Mouse (Mus musculus) embryonic facial prominence, embryonic 11.5 days (tissue): ENCODE data around the gene Grb2. TPM values are rescaled to one million over a fixed set of nuclear protein-coding genes. Genes with fewer than 3 reads are reported as not detected.

ENCODE experiments used
- ATAC-seq: fragments of 200-750 bp; cut with Nextera tagmentation; replicated peaks from 2 replicates; pipeline ENCODE4 v1.8.0; 2017; ENCODE audit warnings: low read depth; ENCODE audit not compliant: insufficient number of reproducible peaks, low FRiP score, low TSS enrichment
- DNase-seq: peaks from one replicate; pipeline ENCODE4 v3.0.0-alpha.2; 2015; ENCODE audit warnings: low spot score
- H3K27ac ChIP-seq: fragments of 300-500 bp; sonication (generic); replicated peaks from 2 replicates; pipeline ENCODE4 v1.5.1; 2014; ENCODE audit warnings: mild to moderate bottlenecking, low read depth, low read length, control low read depth
- H3K27me3 ChIP-seq: fragments of 300-500 bp; sonication (generic); 2 replicates; pipeline ENCODE4 v1.6.1; 2014; ENCODE audit warnings: mild to moderate bottlenecking, low read length, moderate library complexity, mixed read lengths; ENCODE audit not compliant: control insufficient read depth, insufficient read depth
- H3K36me3 ChIP-seq: fragments of 300-500 bp; sonication (generic); replicated peaks from 2 replicates; pipeline ENCODE4 v1.6.1; 2014; ENCODE audit warnings: low read depth, mild to moderate bottlenecking, low read length, moderate library complexity, mixed read lengths; ENCODE audit not compliant: control insufficient read depth, insufficient read depth
- H3K4me1 ChIP-seq: fragments of 300-500 bp; sonication (generic); 2 replicates; pipeline ENCODE4 v1.6.1; 2014; ENCODE audit warnings: low read length, mixed read lengths; ENCODE audit not compliant: control insufficient read depth, insufficient read depth
- H3K4me2 ChIP-seq: fragments of 300-500 bp; sonication (generic); 2 replicates; pipeline ENCODE4 v1.6.1; 2014; ENCODE audit warnings: low read depth, mild to moderate bottlenecking, control low read depth, low read length, moderate library complexity
- H3K4me3 ChIP-seq: fragments of 300-500 bp; sonication (generic); 2 replicates; pipeline ENCODE4 v1.5.1; 2014; ENCODE audit warnings: low read depth, low read length, control low read depth
- H3K9ac ChIP-seq: fragments of 300-500 bp; sonication (generic); replicated peaks from 2 replicates; pipeline ENCODE4 v1.6.1; 2014; ENCODE audit warnings: mild to moderate bottlenecking, control low read depth, low read length
- H3K9me3 ChIP-seq: fragments of 300-500 bp; sonication (generic); replicated peaks from 2 replicates; pipeline ENCODE4 v1.6.1; 2016; ENCODE audit warnings: mild to moderate bottlenecking, low read length, inconsistent platforms, mixed read lengths; ENCODE audit not compliant: control insufficient read depth
- WGBS: fragments of 180-500 bp; shearing (Covaris S2); extraction: QIAGEN DNeasy Blood & Tissue Kit; methylation state at CpG from one replicate; pipeline ENCODE4 v1.1.7; 2014; 5-methylcytosine and 5-hydroxymethylcytosine counted together
- polyA plus RNA-seq: library from polyadenylated mRNA; unstranded; fragments of >200 nt; fragmentation: Nextera tagmentation; extraction: Ambion mirVana; gene quantifications from 2 replicates; pipeline ENCODE4 v1.2.1, GENCODE M21; 2014

Gene Grb2
- polyA plus RNA-seq, 1 experiment from 2014 or later = 61.8 TPM

GRCm38 (mm10) chr11:115608421-115609399 is 99.7 kb downstream of the Grb2 start:
- H3K27ac ChIP-seq = no peak overlapping the region
- no peak for DNase-seq
- no peaks in the 10 kb centered on the region for H3K27me3 ChIP-seq
- H3K9ac ChIP-seq = no peak overlapping the region
- H3K4me3 ChIP-seq = no peak overlapping the region
- peaks cover 14% of the 10 kb centered on the region for H3K36me3 ChIP-seq
- WGBS = 85% methylated on average over 23 of the region's 23 CpGs
- H3K4me1 ChIP-seq = no peaks in the 10 kb centered on the region; the same call in 1 of the 2 replicates
- H3K4me2 ChIP-seq = no peak overlapping the region
- no peaks in the 10 kb centered on the region for H3K9me3 ChIP-seq
- no peak for ATAC-seq

GRCm38 (mm10) chr11:115606733-115607132 is 101.7 kb downstream of the Grb2 start:
- no peaks in the 10 kb centered on the region for H3K9me3 ChIP-seq
- no peaks in the 10 kb centered on the region for H3K27me3 ChIP-seq
- no peaks in the 10 kb centered on the region; the same call in 1 of the 2 replicates for H3K4me1 ChIP-seq
- no peak overlapping the region for H3K27ac ChIP-seq
- WGBS = 96% methylated on average over 18 of the region's 18 CpGs
- H3K36me3 ChIP-seq = peaks cover 14% of the 10 kb centered on the region
- H3K4me3 ChIP-seq = no peak overlapping the region
- H3K9ac ChIP-seq = no peak overlapping the region
- ATAC-seq (no peak), DNase-seq (no peak)
- no peak overlapping the region for H3K4me2 ChIP-seq

GRCm38 (mm10) chr11:115604304-115604696 is 104.1 kb downstream of the Grb2 start:
- DNase-seq = no peak
- no peaks in the 10 kb centered on the region for H3K27me3 ChIP-seq
- peak; percentile 24; the same call in 1 of the 2 replicates for ATAC-seq
- peaks cover 14% of the 10 kb centered on the region for H3K36me3 ChIP-seq
- peak overlapping the region; percentile 84 for H3K27ac ChIP-seq
- H3K4me1 ChIP-seq = no peaks in the 10 kb centered on the region; the same call in 1 of the 2 replicates
- peak overlapping the region; percentile 98 for H3K4me3 ChIP-seq
- H3K9me3 ChIP-seq = no peaks in the 10 kb centered on the region
- peak overlapping the region; percentile 91 for H3K4me2 ChIP-seq
- under 1% methylated on average over 26 of the region's 26 CpGs for WGBS
- H3K9ac ChIP-seq = peak overlapping the region; percentile 92

GRCm38 (mm10) chr11:115603476-115604303 is 104.7 kb downstream of the Grb2 start, which contains the start of the genes Mrps7 and Gga3:
Mrps7 (plus strand) TSS chr11:115603925.
Gga3 (minus strand) TSS chr11:115604051.
- Histone ChIP-seq H3K27ac (peak within 1 kb of the TSS; percentile 84), H3K9ac (peak within 1 kb of the TSS; percentile 92), H3K4me1 (no peaks in the 10 kb centered on the region; the same call in 1 of the 2 replicates), H3K27me3 (no peaks in the 10 kb centered on the region), H3K9me3 (no peaks in the 10 kb centered on the region), H3K4me3 (peak within 1 kb of the TSS; percentile 98), H3K4me2 (peak within 1 kb of the TSS; percentile 91), H3K36me3 (peaks cover 13% of the 10 kb centered on the region)
- DNase-seq = peak; percentile 93
- under 1% methylated on average over 77 of the region's 93 CpGs for WGBS
- peak; percentile 94 for ATAC-seq

GRCm38 (mm10) chr11:115603128-115603475 is 105.3 kb downstream of the Grb2 start:
- Histone ChIP-seq H3K4me1 (no peaks in the 10 kb centered on the region; the same call in 1 of the 2 replicates), H3K9ac (peak overlapping the region; percentile 92), H3K36me3 (peaks cover 9% of the 10 kb centered on the region), H3K9me3 (no peaks in the 10 kb centered on the region), H3K27ac (peak overlapping the region; percentile 84), H3K4me3 (peak overlapping the region; percentile 98), H3K4me2 (peak overlapping the region; percentile 91), H3K27me3 (no peaks in the 10 kb centered on the region)
- DNase-seq (no peak), ATAC-seq (no peak)
- 8% methylated on average over 15 of the region's 15 CpGs for WGBS

GRCm38 (mm10) chr11:115601174-115601573 is 107.2 kb downstream of the Grb2 start:
- ATAC-seq (no peak), DNase-seq (no peak)
- Histone ChIP-seq H3K27ac (no peak overlapping the region), H3K9ac (no peak overlapping the region), H3K4me3 (no peak overlapping the region), H3K36me3 (peaks cover 3% of the 10 kb centered on the region; the same call in 1 of the 2 replicates), H3K27me3 (no peaks in the 10 kb centered on the region), H3K9me3 (no peaks in the 10 kb centered on the region), H3K4me1 (no peaks in the 10 kb centered on the region; the same call in 1 of the 2 replicates), H3K4me2 (no peak overlapping the region)
- WGBS = 93% methylated on average over 4 of the region's 4 CpGs

- ATAC-seq = no peak
- Histone ChIP-seq H3K4me3 (no peak overlapping the region), H3K27me3 (no peaks in the 10 kb centered on the region), H3K27ac (no peak overlapping the region), H3K4me1 (no peaks in the 10 kb centered on the region; the same call in 1 of the 2 replicates), H3K4me2 (no peak overlapping the region), H3K9me3 (no peaks in the 10 kb centered on the region), H3K36me3 (peaks cover under 1% of the 10 kb centered on the region; the same call in 1 of the 2 replicates), H3K9ac (no peak overlapping the region)
- DNase-seq = no peak
- WGBS = 95% methylated on average over 15 of the region's 15 CpGs
Observed at GRCm38 (mm10) chr11:115600743-115601142, 107.7 kb downstream of the Grb2 start.
